Mouse (Mus musculus): ENCODE results near the gene Piwil4.

The Piwil4 gene

GRCm38 (mm10) chr9:14726629-14727028 is 13.9 kb downstream of the Piwil4 start:
- in situ Hi-C loops (cut with MboI, MseI) = no loop called here

GRCm38 (mm10) chr9:14726005-14726404 is 14.5 kb downstream of the Piwil4 start:
- in situ Hi-C loops (cut with MboI, MseI) = no loop called here

- in situ Hi-C loops (cut with MboI, MseI) = no loop called here
Measured at GRCm38 (mm10) chr9:14724755-14725420, 15.6 kb downstream of the Piwil4 start.

- in situ Hi-C loops (cut with MboI, MseI) = no loop called here
Measured at GRCm38 (mm10) chr9:14721610-14722009, 18.9 kb downstream of the Piwil4 start.

GRCm38 (mm10) chr9:14720384-14720783 is 20.1 kb downstream of the Piwil4 start:
- in situ Hi-C loops (cut with MboI, MseI) = no loop called here

GRCm38 (mm10) chr9:14718332-14718691 is 22.2 kb downstream of the Piwil4 start:
- in situ Hi-C loops (cut with MboI, MseI) = no loop called here

- in situ Hi-C loops (cut with MboI, MseI) = no loop called here
Measured at GRCm38 (mm10) chr9:14717689-14718331, 22.7 kb downstream of the Piwil4 start.

- in situ Hi-C loops (cut with MboI, MseI) = no loop called here
Measured at GRCm38 (mm10) chr9:14715258-14715657, 25.3 kb downstream of the Piwil4 start.

- in situ Hi-C loops (cut with MboI, MseI) = no loop called here
Measured at GRCm38 (mm10) chr9:14710910-14711309, 29.6 kb downstream of the Piwil4 start.

- in situ Hi-C loops (cut with MboI, MseI) = no loop called here
Measured at GRCm38 (mm10) chr9:14705321-14706162, 35.0 kb downstream of the Piwil4 start.

GRCm38 (mm10) chr9:14700795-14701194 is 39.7 kb downstream of the Piwil4 start:
- in situ Hi-C loops (cut with MboI, MseI) = loop anchor here (5.0 kb wide), 1 partner anchor 178 kb away; no protein-coding TSS in a partner anchor

GRCm38 (mm10) chr9:14699288-14699640 is 41.3 kb downstream of the Piwil4 start:
- in situ Hi-C loops (cut with MboI, MseI) = no loop called here

- in situ Hi-C loops (cut with MboI, MseI) = no loop called here
Measured at GRCm38 (mm10) chr9:14698582-14699287, 41.8 kb downstream of the Piwil4 start.

- in situ Hi-C loops (cut with MboI, MseI) = no loop called here
Measured at GRCm38 (mm10) chr9:14697903-14698302, 42.6 kb downstream of the Piwil4 start.

GRCm38 (mm10) chr9:14689376-14690108 is 51.0 kb downstream of the Piwil4 start:
- in situ Hi-C loops (cut with MboI, MseI) = no loop called here

GRCm38 (mm10) chr9:14684363-14684762 is 56.2 kb downstream of the Piwil4 start:
- in situ Hi-C loops (cut with MboI, MseI) = no loop called here

GRCm38 (mm10) chr9:14682741-14683140 is 57.8 kb downstream of the Piwil4 start:
- in situ Hi-C loops (cut with MboI, MseI) = no loop called here

GRCm38 (mm10) chr9:14680584-14680983 is 59.9 kb downstream of the Piwil4 start:
- in situ Hi-C loops (cut with MboI, MseI) = no loop called here

- in situ Hi-C loops (cut with MboI, MseI) = no loop called here
Measured at GRCm38 (mm10) chr9:14675707-14676691, 64.5 kb downstream of the Piwil4 start.

GRCm38 (mm10) chr9:14674506-14674905 is 66.0 kb downstream of the Piwil4 start:
- in situ Hi-C loops (cut with MboI, MseI) = no loop called here

All from regulatory T cell (primary cell).